Mouse (Mus musculus) gastrocnemius, postnatal 14 days (tissue): ENCODE results near the gene Olfr1467. TPM values are rescaled to one million over a fixed set of nuclear protein-coding genes. Genes with fewer than 3 reads are reported as not detected.

Experiments
- DNase-seq: peaks from one replicate; pipeline ENCODE4 v3.0.0; 2021; ENCODE audit warnings: mixed read lengths
- intact Hi-C: fragments of 180-260 bp; cut with DNase I; formaldehyde crosslinking; loops from one replicate; pipeline ENCODE4 v1.15.1; 2025; ENCODE audit warnings: low total_unique reads
- long read RNA-seq, 2 experiments: library from polyadenylated mRNA; stranded (forward); transcript quantifications; one replicate each; pipeline ENCODE4 v2.0.0; 2021
- total RNA-seq, 2 experiments: library from RNA; stranded (reverse); gene quantifications; 2 replicates each; pipeline ENCODE4 v1.2.3; 2021

Olfr1467 gene
- not detected for total RNA-seq
- long read RNA-seq, experiment 1, result 0 reads
- long read RNA-seq, experiment 2, result 0 reads

GRCm38 (mm10) chr19:13361936-13362335, at the start of gene Olfr1467:
Gene Olfr1467 (plus strand): TSS chr19:13362236.
- no peak for DNase-seq
- intact Hi-C loops, result no loop called here

- intact Hi-C loops, result no loop called here
Observed at GRCm38 (mm10) chr19:13315441-13315840, 46.6 kb upstream of the Olfr1467 start, which contains the start of gene Olfr1465. Gene Olfr1465 (minus strand): TSS chr19:13315541.

GRCm38 (mm10) chr19:13338562-13338961, 23.5 kb upstream of the Olfr1467 start, which contains the start of gene Olfr1466:
Gene Olfr1466 (plus strand): TSS chr19:13338862.
- intact Hi-C loops, result no loop called here

More at GRCm38 (mm10) chr19:13315441-13315840, 46.6 kb upstream of the Olfr1467 start, which contains the start of gene Olfr1465:
- no peak for DNase-seq

GRCm38 (mm10) chr19:13407549-13407948, 45.5 kb downstream of the Olfr1467 start, which contains the start of gene Olfr1469:
Gene Olfr1469 (plus strand): TSS chr19:13407849.
- intact Hi-C loops, result no loop called here
- no peak for DNase-seq

More at GRCm38 (mm10) chr19:13338562-13338961, 23.5 kb upstream of the Olfr1467 start, which contains the start of gene Olfr1466:
- DNase-seq, result no peak

Other genes with a start within 250 kb of the Olfr1467 start
- under 1 TPM in 1 of 2 experiments, not detected in 1; 0.02 TPM for gene Olfr1459, start 212.7 kb upstream of the Olfr1467 start, total RNA-seq
- gene Olfr1461, start 199.2 kb upstream of the Olfr1467 start, total RNA-seq, result not detected
- gene Olfr1462, start 176.5 kb upstream of the Olfr1467 start, total RNA-seq, result not detected
- not detected for gene Olfr1463, start 130.9 kb upstream of the Olfr1467 start, total RNA-seq
- gene Olfr1465, start 46.7 kb upstream of the Olfr1467 start, total RNA-seq, result not detected
- gene Olfr1466, start 23.4 kb upstream of the Olfr1467 start, total RNA-seq, result not detected
- not detected for gene Olfr1469, start 45.6 kb downstream of the Olfr1467 start, total RNA-seq
- gene Olfr1471, start 81.2 kb downstream of the Olfr1467 start, total RNA-seq, result not detected
- not detected for gene Olfr1472, start 93.8 kb downstream of the Olfr1467 start, total RNA-seq
- not detected for gene Olfr1474, start 107.3 kb downstream of the Olfr1467 start, total RNA-seq
- gene Olfr1475, start 118.0 kb downstream of the Olfr1467 start, total RNA-seq, result not detected
- not detected for gene Olfr1477, start 138.3 kb downstream of the Olfr1467 start, total RNA-seq
- not detected for gene Olfr1480, start 165.7 kb downstream of the Olfr1467 start, total RNA-seq
- not detected for gene Olfr1484, start 221.3 kb downstream of the Olfr1467 start, total RNA-seq